Mouse (Mus musculus) lung, postnatal 10 days (tissue): ENCODE results near the gene Exoc4.

Source experiments
- DNase-seq: peaks from one replicate; pipeline ENCODE4 v3.0.0; 2021

The Exoc4 gene

GRCm38 (mm10) chr6:33681778-33682640 lies 433.1 kb downstream of the Exoc4 start:
- DNase-seq = peak; percentile 59

- no peak for DNase-seq
These were observed 434.6 kb downstream of the Exoc4 start for GRCm38 (mm10) chr6:33683533-33683932.

DNA sequence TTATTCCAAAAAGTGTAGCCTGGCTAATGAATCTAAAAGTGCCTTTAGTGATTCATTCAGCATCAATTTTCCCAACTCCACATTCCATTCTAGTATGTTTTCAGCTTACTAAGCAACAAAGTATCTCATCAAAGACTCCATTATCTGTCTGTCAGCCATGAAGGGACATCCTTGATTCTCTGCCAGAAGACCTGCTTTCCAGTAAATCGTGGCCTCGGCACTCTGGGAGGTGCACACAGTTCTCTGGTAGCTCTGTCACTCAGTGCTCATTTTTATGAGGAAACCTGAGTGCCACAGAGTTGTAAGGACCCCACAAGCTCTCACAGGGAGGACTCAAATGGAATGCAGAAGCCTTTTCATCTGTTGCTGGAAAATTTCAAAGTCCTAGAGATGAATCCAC lies 436.4 kb downstream of the Exoc4 start:
- no peak for DNase-seq

DNA sequence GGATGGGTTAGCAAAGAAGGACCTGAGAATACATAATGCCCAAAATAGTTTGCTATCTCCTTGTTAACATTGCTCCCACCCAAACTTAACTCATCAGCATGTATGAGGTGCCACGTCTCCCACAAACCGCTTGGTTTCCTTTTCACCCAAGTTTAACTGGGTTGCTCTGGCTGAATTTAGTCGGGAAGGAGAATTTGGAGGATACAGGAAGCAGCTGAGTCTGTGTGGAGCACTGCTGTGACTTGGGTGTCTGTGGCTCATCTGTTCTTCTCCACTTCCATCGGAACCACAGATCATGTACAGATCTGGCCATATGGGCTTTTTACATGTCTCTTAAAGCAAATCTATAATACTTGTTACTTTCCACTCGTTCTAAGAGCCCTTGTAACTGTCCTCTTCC lies 441.7 kb downstream of the Exoc4 start:
- no peak for DNase-seq

DNA sequence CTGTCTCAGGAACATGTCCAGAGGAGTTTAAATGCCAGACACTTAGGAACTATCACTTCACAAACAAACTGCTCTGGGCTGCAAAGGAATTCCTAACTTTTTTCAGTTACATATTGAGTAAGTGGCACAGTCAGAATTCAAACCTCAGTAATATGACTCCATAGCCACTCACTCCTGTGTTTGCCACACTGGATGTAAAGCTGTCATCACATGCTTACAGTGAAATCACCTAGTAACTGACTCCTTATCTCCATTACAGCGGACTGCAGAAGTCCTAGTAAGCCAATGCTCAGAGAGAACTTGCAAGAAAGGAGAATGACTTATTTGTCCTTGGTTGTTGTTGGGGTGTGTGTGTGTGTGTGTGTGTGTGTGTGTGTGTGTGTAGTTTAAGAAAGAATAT lies 448.1 kb downstream of the Exoc4 start:
- no peak for DNase-seq

DNA sequence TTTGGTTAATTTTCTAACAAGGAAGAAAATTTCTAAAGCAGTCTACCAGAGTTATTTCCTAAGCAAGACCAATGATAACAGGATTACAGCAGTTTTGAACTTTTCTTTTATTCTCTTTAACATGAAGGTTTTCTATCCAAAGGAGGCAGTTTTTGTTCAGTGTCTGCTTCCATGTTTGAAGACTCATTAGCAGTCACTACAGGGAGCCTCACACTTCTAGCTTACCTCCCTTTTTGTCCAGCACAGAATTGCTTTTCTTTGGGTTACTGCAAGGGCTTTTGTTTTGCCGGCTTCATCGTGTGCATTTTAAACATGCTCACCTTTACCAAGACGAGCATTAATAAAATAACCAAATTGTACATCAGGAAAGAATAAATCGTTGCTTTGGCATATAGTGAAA lies 460.0 kb downstream of the Exoc4 start:
- no peak for DNase-seq

- DNase-seq = no peak
These were observed 460.5 kb downstream of the Exoc4 start for GRCm38 (mm10) chr6:33709340-33709739.

GRCm38 (mm10) chr6:33711742-33712141 lies 462.9 kb downstream of the Exoc4 start:
- DNase-seq = no peak

DNA sequence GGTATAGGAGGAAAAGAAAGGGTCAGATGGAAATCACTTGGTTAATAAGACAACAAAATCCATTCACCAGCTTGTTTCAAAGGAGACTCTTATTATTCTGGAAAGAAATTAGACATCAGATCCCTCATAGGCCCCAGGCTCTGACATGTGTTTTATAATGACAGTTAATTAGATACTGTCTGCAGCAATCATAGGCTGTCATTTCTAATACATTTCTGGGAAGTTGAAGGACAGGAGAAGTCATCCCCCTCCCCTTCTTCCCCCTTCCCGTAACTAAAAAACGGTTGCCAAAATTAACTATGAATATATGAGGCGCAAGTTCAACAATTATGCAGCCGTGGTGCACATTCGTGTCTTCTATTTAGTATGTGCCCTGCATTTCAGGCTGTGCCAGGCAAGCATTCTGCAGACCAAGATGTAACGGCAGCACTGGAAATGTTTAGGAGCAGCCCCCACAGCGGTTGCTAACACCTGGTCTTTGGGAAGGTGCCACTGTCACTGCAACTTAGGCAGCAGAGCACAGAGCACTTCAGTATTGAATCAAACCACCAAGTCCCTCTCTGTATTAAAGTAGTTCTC lies 463.7 kb downstream of the Exoc4 start:
- no peak for DNase-seq

- DNase-seq = no peak
These were observed 467.5 kb downstream of the Exoc4 start for GRCm38 (mm10) chr6:33716254-33716965.

- DNase-seq = no peak
These were observed 472.3 kb downstream of the Exoc4 start for GRCm38 (mm10) chr6:33721166-33721565.

- DNase-seq = no peak
These were observed 473.9 kb downstream of the Exoc4 start for GRCm38 (mm10) chr6:33722811-33723210.

DNA sequence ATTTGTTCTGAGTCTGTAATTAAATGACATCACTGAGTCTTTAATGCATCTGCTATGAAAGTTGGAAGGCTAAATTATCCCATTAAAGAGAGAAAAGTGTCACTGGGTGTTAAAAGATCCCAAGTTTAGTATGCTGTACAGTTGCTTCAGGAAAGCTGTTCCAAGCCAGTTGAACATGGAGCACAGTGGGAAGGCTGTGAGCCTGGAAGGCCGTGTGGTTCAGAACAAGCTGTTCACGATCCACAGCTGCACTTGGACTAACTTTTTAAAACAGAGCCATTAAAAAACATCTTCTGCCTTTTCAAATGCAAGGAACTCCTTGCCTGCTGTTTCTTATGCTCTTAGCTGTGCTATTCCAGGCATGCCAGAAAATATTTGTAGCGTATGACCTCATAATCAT lies 475.7 kb downstream of the Exoc4 start:
- no peak for DNase-seq

GRCm38 (mm10) chr6:33727271-33727670 lies 478.4 kb downstream of the Exoc4 start:
- DNase-seq = no peak

DNA sequence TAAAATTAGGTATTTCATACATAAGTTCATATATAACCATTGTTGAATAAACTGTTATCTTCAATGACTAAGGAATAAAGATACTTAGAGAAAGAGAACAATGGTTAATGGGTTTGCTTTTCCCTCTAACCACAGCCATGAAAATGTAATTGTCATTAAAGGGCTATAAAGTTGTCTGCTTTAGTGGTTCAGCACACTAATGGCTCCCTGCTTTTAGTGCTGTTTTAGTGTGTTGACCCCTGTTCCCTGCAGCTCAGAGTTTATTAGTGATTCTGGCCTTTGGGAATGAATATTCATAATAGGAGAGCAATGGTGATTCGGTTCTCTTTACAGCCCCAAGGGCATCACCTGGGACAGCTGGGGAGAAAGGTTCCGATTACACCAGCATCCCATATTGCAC lies 483.3 kb downstream of the Exoc4 start:
- no peak for DNase-seq

DNA sequence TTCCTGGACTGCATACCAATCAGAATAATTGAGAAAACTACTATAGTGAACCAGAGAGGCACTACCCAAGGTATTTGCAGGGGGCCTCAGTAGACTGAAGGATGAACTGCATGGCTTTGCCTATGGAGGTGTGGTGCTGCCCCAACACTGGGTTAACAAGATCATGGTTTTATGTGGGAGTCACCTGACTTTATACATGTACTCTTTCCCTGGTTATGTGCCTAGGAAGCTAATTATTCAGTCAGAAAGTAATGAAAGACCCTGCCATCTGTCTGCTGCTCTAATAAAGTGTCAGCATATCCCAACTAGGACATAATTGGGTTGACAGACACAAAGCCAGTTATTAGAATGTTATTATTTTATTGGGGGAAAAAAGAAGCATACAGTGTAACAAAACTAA lies 484.7 kb downstream of the Exoc4 start:
- no peak for DNase-seq

DNA sequence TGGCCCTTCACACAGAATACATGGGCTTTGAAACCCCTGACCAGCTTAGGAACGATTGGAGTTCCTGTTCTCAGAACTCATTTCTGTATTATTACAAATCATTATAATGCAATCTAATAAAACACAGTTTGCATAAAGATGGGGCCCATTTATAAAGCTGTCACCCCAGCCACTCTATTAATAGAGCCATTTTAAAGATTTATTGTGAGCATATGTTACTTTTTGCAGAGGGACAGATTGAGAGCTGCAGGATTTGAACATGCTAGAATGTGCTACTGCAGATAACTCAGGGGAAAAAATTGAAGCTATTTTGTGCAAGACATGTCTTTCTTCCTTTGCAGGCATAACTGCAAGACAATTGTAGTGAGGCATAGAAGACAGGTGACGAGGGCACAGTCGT lies 485.1 kb downstream of the Exoc4 start:
- DNase-seq = no peak

DNA sequence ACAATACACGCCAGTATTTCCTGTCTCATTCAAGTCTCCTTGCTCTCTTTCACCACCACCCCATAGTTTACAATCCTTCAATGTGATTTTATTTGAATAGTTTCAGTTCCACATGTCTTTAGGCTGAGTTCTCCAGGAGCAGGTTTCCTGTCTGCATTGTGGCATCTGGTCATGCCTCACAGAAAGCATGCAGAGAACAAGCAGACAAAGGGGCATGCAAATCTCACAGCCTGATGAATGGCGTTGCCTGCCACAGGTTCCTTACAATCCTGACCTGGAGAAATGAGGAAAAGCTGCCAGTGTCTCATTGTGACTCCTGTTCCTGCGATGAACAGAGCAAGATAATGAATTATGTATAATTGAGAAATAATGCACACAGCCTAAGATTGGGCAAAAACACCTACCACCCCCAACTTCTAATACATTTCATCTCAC lies 490.0 kb downstream of the Exoc4 start:
- no peak for DNase-seq

- DNase-seq = no peak
These were observed 490.4 kb downstream of the Exoc4 start for GRCm38 (mm10) chr6:33739304-33739703.

DNA sequence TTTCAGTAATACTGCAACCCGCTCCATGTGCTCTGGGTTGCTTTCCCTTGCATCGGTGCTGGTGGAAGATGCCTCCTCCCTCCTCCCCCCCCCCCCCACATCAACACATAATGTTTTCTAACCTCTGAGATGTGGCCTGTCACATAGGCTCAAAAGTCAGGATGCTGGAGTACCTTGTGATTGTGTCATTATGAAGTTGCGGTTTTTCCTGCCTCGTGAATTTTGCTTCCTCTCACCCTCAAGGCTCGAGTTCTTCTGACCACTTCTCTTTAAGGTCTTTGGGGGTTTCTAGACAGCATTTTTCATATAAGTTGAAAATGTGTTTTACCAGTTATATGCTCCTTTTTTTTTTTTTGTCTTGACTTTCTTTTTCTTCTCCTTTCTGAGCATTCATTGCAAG lies 507.1 kb downstream of the Exoc4 start:
- DNase-seq = no peak

- DNase-seq = no peak
These were observed 512.7 kb downstream of the Exoc4 start for GRCm38 (mm10) chr6:33761557-33761956.

DNA sequence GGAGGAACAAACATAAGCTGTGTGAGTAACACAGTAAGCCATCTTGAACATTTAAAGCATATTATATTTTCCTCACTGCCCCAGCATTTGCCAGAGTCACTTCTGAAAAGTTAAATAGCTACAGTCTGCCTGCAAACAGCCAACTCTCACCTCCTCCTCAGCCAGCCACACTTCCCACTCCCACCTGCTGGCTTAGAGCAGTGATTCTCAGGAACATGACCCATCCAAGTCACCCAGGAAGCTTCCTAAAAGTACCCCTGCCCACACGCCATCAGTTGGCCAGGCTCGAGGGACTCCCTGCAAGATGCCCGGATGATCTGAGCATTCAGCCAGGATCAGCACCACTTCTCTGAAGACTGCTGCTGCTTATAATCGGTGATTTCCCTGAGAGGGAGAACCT lies 514.4 kb downstream of the Exoc4 start:
- DNase-seq = no peak

DNA sequence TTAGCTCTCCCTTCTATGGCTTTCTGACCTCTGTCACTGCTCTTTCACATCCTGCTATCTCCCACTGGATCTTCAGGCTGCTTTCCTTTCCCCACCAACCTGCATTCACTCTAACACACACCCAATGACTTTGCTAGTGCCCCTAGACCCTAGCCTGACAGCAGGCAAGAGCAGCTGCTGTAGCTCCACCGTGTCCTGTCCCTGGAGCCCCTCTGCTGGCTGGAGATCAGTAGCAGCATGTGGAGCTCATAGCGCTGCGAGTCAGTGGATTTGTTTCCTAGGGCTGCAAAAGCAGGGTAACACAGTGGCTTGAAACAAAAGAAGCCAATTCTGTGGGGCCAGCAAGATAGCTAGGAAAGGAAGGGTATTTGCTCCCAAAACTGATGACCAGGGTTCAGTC lies 515.1 kb downstream of the Exoc4 start:
- DNase-seq = peak; percentile 13

- no peak for DNase-seq
These were observed 520.4 kb downstream of the Exoc4 start for GRCm38 (mm10) chr6:33769251-33769650.
